Mouse (Mus musculus) limb, embryonic 10.5 days (tissue): ENCODE measurements around the gene Prap1. TPM values are rescaled to one million over a fixed set of nuclear protein-coding genes. Genes with fewer than 3 reads are reported as not detected.

Source experiments
- DNase-seq: peaks from one replicate; pipeline ENCODE4 v3.0.0-alpha.2; 2017; ENCODE audit warnings: low spot score
- H3K27ac ChIP-seq: fragments of 300-500 bp; sonication (generic); 2 replicates; pipeline ENCODE4 v1.5.1; 2016; ENCODE audit warnings: mild to moderate bottlenecking
- H3K27me3 ChIP-seq: fragments of 300-500 bp; sonication (generic); 2 replicates; pipeline ENCODE4 v1.6.1; 2016; ENCODE audit warnings: low read depth, mild to moderate bottlenecking; ENCODE audit not compliant: poor library complexity, severe bottlenecking
- H3K36me3 ChIP-seq: fragments of 300-500 bp; sonication (generic); 2 replicates; pipeline ENCODE4 v1.6.1; 2016; ENCODE audit warnings: mild to moderate bottlenecking, moderate library complexity
- H3K4me1 ChIP-seq: fragments of 300-500 bp; sonication (generic); 2 replicates; pipeline ENCODE4 v1.6.1; 2016
- H3K4me3 ChIP-seq: fragments of 300-500 bp; sonication (generic); 2 replicates; pipeline ENCODE4 v1.5.1; 2016; ENCODE audit warnings: mild to moderate bottlenecking, moderate library complexity
- H3K9me3 ChIP-seq: fragments of 300-500 bp; sonication (generic); replicated peaks from 2 replicates; pipeline ENCODE4 v1.6.1; 2016; ENCODE audit warnings: mild to moderate bottlenecking
- WGBS: fragments of 180-500 bp; shearing (Covaris S2); methylation state at CpG from one replicate; pipeline ENCODE4 v1.1.7; 2016; 5-methylcytosine and 5-hydroxymethylcytosine counted together
- polyA plus RNA-seq: library from polyadenylated mRNA; unstranded; fragments of >200 nt; fragmentation: Nextera tagmentation; extraction: Ambion mirVana; gene quantifications from 2 replicates; pipeline ENCODE4 v1.2.1, GENCODE M21; 2016

Gene Prap1
- polyA plus RNA-seq, 1 experiment from 2014 or later: not detected

- peak; percentile 51 for DNase-seq
- Histone ChIP-seq H3K4me1 (peaks cover 33% of the 10 kb centered on the region), H3K9me3 (no peaks in the 10 kb centered on the region), H3K4me3 (no peak overlapping the region), H3K36me3 (no peaks in the 10 kb centered on the region), H3K27me3 (peaks cover 84% of the 10 kb centered on the region), H3K27ac (no peak overlapping the region)
- 18% methylated on average over 11 of the region's 11 CpGs for WGBS
Measured at GRCm38 (mm10) chr7:140062307-140062706, 30.9 kb upstream of the Prap1 start.

GRCm38 (mm10) chr7:140063092-140063491, 30.1 kb upstream of the Prap1 start:
- Histone ChIP-seq H3K36me3 (no peaks in the 10 kb centered on the region), H3K9me3 (no peaks in the 10 kb centered on the region), H3K27me3 (peaks cover 76% of the 10 kb centered on the region), H3K4me3 (no peak overlapping the region), H3K27ac (no peak overlapping the region), H3K4me1 (peaks cover 25% of the 10 kb centered on the region)
- DNase-seq: peak; percentile 79
- 21% methylated on average over 7 of the region's 7 CpGs for WGBS

- Histone ChIP-seq H3K27ac (no peak overlapping the region), H3K4me3 (no peak overlapping the region), H3K36me3 (no peaks in the 10 kb centered on the region), H3K4me1 (peaks cover 11% of the 10 kb centered on the region), H3K27me3 (peaks cover 62% of the 10 kb centered on the region), H3K9me3 (no peaks in the 10 kb centered on the region)
- no peak for DNase-seq
- WGBS: 74% methylated on average over 6 of the region's 6 CpGs
Measured at GRCm38 (mm10) chr7:140067397-140067796, 25.8 kb upstream of the Prap1 start.

GRCm38 (mm10) chr7:140070042-140070711, 23.0 kb upstream of the Prap1 start:
- Histone ChIP-seq H3K36me3 (no peaks in the 10 kb centered on the region), H3K4me3 (peak overlapping the region; percentile 45), H3K27ac (peak overlapping the region; percentile 75), H3K9me3 (no peaks in the 10 kb centered on the region), H3K27me3 (peaks cover 44% of the 10 kb centered on the region), H3K4me1 (peaks cover 9% of the 10 kb centered on the region)
- 34% methylated on average over 39 of the region's 39 CpGs for WGBS
- peak; percentile 49 for DNase-seq

- WGBS: 81% methylated on average over 6 of the region's 6 CpGs
- Histone ChIP-seq H3K27me3 (peaks cover 51% of the 10 kb centered on the region), H3K36me3 (no peaks in the 10 kb centered on the region), H3K9me3 (no peaks in the 10 kb centered on the region), H3K4me3 (no peak overlapping the region), H3K4me1 (peaks cover 24% of the 10 kb centered on the region), H3K27ac (no peak overlapping the region)
- DNase-seq: no peak
Measured at GRCm38 (mm10) chr7:140077698-140078097, 15.5 kb upstream of the Prap1 start.

- Histone ChIP-seq H3K27me3 (peaks cover 55% of the 10 kb centered on the region), H3K4me3 (no peak overlapping the region), H3K4me1 (peaks cover 24% of the 10 kb centered on the region), H3K36me3 (no peaks in the 10 kb centered on the region), H3K27ac (no peak overlapping the region), H3K9me3 (no peaks in the 10 kb centered on the region)
- peak; percentile 78 for DNase-seq
- WGBS: 4% methylated on average over 5 of the region's 5 CpGs
Measured at GRCm38 (mm10) chr7:140078711-140079110, 14.5 kb upstream of the Prap1 start.

GRCm38 (mm10) chr7:140080503-140081156, 12.6 kb upstream of the Prap1 start:
- Histone ChIP-seq H3K9me3 (no peaks in the 10 kb centered on the region), H3K27ac (peak overlapping the region; percentile 62), H3K4me1 (peaks cover 24% of the 10 kb centered on the region), H3K4me3 (peak overlapping the region; percentile 44), H3K27me3 (peaks cover 51% of the 10 kb centered on the region), H3K36me3 (no peaks in the 10 kb centered on the region)
- WGBS: 6% methylated on average over 24 of the region's 24 CpGs
- peak; percentile 86 for DNase-seq

- H3K4me1 ChIP-seq: peaks cover 24% of the 10 kb centered on the region
- DNase-seq: no peak
- H3K27me3 ChIP-seq: peaks cover 47% of the 10 kb centered on the region
- H3K9me3 ChIP-seq: no peaks in the 10 kb centered on the region
- WGBS: 24% methylated on average over 20 of the region's 20 CpGs
- H3K4me3 ChIP-seq: peak overlapping the region; percentile 44; the same call in 1 of the 2 replicates
- H3K27ac ChIP-seq: no peak overlapping the region
- no peaks in the 10 kb centered on the region for H3K36me3 ChIP-seq
Measured at GRCm38 (mm10) chr7:140081408-140082241, 11.6 kb upstream of the Prap1 start.

- no peaks in the 10 kb centered on the region for H3K9me3 ChIP-seq
- WGBS: 8% methylated on average over 18 of the region's 18 CpGs
- H3K4me3 ChIP-seq: peak within 1 kb of the TSS; percentile 44; the same call in 1 of the 2 replicates
- no peak within 1 kb of the TSS for H3K27ac ChIP-seq
- H3K36me3 ChIP-seq: no peaks in the 10 kb centered on the region
- peaks cover 47% of the 10 kb centered on the region for H3K27me3 ChIP-seq
- H3K4me1 ChIP-seq: peaks cover 24% of the 10 kb centered on the region
- DNase-seq: peak; percentile 78
Measured at GRCm38 (mm10) chr7:140082242-140082678, 10.9 kb upstream of the Prap1 start, which contains the start of gene Caly. Caly (minus strand) TSS chr7:140082548.

GRCm38 (mm10) chr7:140090601-140091000, 2.6 kb upstream of the Prap1 start:
- no peaks in the 10 kb centered on the region for H3K27me3 ChIP-seq
- no peak for DNase-seq
- H3K27ac ChIP-seq: no peak overlapping the region
- 82% methylated on average over 10 of the region's 10 CpGs for WGBS
- peaks cover 5% of the 10 kb centered on the region; the same call in 1 of the 2 replicates for H3K4me1 ChIP-seq
- H3K9me3 ChIP-seq: no peaks in the 10 kb centered on the region
- no peak overlapping the region for H3K4me3 ChIP-seq
- H3K36me3 ChIP-seq: no peaks in the 10 kb centered on the region

GRCm38 (mm10) chr7:140094954-140095353, 1.8 kb downstream of the Prap1 start:
- Histone ChIP-seq H3K36me3 (no peaks in the 10 kb centered on the region), H3K4me1 (peaks cover 5% of the 10 kb centered on the region; the same call in 1 of the 2 replicates), H3K9me3 (no peaks in the 10 kb centered on the region), H3K27ac (no peak overlapping the region), H3K4me3 (no peak overlapping the region), H3K27me3 (0 out of 2 replicates have a peak, but pooled peaks cover 6% of the 10 kb centered on the region)
- DNase-seq: no peak
- 65% methylated on average over 5 of the region's 5 CpGs for WGBS

GRCm38 (mm10) chr7:140095556-140095955, 2.4 kb downstream of the Prap1 start:
- no peaks in the 10 kb centered on the region for H3K36me3 ChIP-seq
- DNase-seq: no peak
- H3K27ac ChIP-seq: no peak overlapping the region
- peaks cover 7% of the 10 kb centered on the region; the same call in 1 of the 2 replicates for H3K27me3 ChIP-seq
- H3K4me1 ChIP-seq: peaks cover 5% of the 10 kb centered on the region; the same call in 1 of the 2 replicates
- no peak overlapping the region for H3K4me3 ChIP-seq
- 55% methylated on average over 1 of the region's 1 CpGs for WGBS
- no peaks in the 10 kb centered on the region for H3K9me3 ChIP-seq
